Mouse (Mus musculus) heart, embryonic 15.5 days (tissue): ENCODE data around the gene Srrm3. TPM values are rescaled to one million over a fixed set of nuclear protein-coding genes. Genes with fewer than 3 reads are reported as not detected.

ENCODE experiments used
- ATAC-seq: fragments of 200-750 bp; cut with Nextera tagmentation; replicated peaks from 2 replicates; pipeline ENCODE4 v1.8.0; 2017; ENCODE audit warnings: low read depth, moderate TSS enrichment; ENCODE audit not compliant: insufficient number of reproducible peaks, insufficient read depth, low FRiP score
- H3K27ac ChIP-seq: fragments of 300-500 bp; sonication (generic); 2 replicates; pipeline ENCODE4 v1.5.1; 2015; ENCODE audit warnings: mild to moderate bottlenecking, inconsistent platforms
- H3K27me3 ChIP-seq: fragments of 300-500 bp; sonication (generic); 2 replicates; pipeline ENCODE4 v1.6.1; 2015; ENCODE audit warnings: inconsistent platforms
- H3K36me3 ChIP-seq: fragments of 300-500 bp; sonication (generic); 2 replicates; pipeline ENCODE4 v1.6.1; 2015; ENCODE audit warnings: mild to moderate bottlenecking, inconsistent platforms
- H3K4me1 ChIP-seq: fragments of 300-500 bp; sonication (generic); replicated peaks from 2 replicates; pipeline ENCODE4 v1.6.1; 2015; ENCODE audit warnings: inconsistent platforms
- H3K4me2 ChIP-seq: fragments of 300-500 bp; sonication (generic); 2 replicates; pipeline ENCODE4 v1.6.1; 2015; ENCODE audit warnings: inconsistent platforms, mild to moderate bottlenecking, moderate library complexity
- H3K4me3 ChIP-seq: fragments of 300-500 bp; sonication (generic); 2 replicates; pipeline ENCODE4 v1.5.1; 2015; ENCODE audit warnings: mild to moderate bottlenecking, inconsistent platforms
- H3K9ac ChIP-seq: fragments of 300-500 bp; sonication (generic); 2 replicates; pipeline ENCODE4 v1.6.1; 2015; ENCODE audit warnings: mild to moderate bottlenecking, inconsistent platforms
- H3K9me3 ChIP-seq: fragments of 300-500 bp; sonication (generic); replicated peaks from 2 replicates; pipeline ENCODE4 v1.6.1; 2016; ENCODE audit warnings: inconsistent platforms
- WGBS: fragments of 180-500 bp; shearing (Covaris S2); methylation state at CpG from one replicate; pipeline ENCODE4 v1.1.7; 2015; ENCODE audit warnings: mixed read lengths; 5-methylcytosine and 5-hydroxymethylcytosine counted together
- polyA plus RNA-seq: library from polyadenylated mRNA; unstranded; fragments of >200 nt; fragmentation: Nextera tagmentation; extraction: Ambion mirVana; gene quantifications from 2 replicates; pipeline ENCODE4 v1.2.1, GENCODE M21; 2015

The Srrm3 gene
- polyA plus RNA-seq, 1 experiment from 2014 or later = 0.18 TPM

DNA sequence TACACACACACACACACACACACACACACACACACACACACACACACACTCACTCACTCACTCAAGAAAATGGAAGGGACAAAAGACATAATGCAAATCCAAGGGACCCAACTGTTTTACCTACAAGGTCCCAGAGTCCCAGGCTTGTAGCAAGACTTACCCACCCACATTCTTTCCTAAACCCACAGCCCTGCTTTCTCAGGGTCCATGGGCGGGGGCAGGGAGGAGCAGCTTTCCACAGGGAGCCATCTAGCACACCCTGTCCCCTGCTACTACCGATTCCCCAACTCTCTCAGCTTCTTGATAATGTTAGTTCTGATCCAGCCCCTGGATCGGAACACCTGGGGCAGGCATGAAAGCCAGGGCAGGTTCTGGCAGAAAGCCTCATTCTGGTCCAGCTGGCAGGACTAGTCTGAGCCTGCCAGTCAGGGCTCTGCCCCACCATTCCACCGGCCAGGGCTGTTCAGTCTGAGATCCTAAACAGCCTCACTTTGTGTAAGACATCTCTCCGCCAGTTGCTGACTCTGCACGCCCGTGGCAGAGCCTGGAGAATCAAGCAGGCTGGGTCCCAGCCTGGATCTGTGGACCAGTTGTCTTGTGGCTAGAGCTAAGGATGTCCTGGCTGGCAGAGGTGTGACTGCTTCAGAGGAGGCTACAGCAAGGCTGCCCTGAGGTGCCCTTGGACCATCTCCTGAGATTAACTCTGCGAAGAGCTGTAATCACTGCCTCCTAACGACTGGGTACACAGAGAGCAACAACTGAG lies 86.1 kb downstream of the Srrm3 start:
- Histone ChIP-seq H3K9me3 (no peaks in the 10 kb centered on the region), H3K9ac (no peak overlapping the region), H3K4me3 (no peak overlapping the region), H3K27ac (no peak overlapping the region), H3K4me2 (no peak overlapping the region), H3K27me3 (no peaks in the 10 kb centered on the region), H3K36me3 (no peaks in the 10 kb centered on the region), H3K4me1 (peaks cover 15% of the 10 kb centered on the region)
- ATAC-seq = no peak
- WGBS = 41% methylated on average over 9 of the region's 9 CpGs

DNA sequence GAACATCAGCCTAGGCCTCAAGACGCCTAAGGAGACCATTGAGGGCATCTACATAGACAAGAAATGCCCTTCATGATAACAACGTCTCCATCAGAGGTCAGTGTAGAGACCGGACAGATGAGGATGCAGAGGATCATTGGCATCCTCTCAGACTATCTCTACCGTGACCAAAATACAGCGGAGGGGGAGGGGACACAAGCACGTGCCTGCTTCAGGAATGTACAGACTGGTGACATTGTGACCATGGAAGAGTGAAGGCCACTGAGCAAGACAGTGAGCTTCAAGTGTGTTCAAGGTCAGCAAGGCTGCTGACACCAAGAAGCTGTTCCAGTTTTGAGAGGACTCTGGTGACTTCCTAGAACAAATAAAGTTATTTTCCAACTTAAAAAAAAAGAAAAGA lies 88.3 kb downstream of the Srrm3 start:
- no peak for ATAC-seq
- Histone ChIP-seq H3K27ac (0 out of 2 replicates have a peak overlapping the region, but pooled peaks have one; percentile 1), H3K9me3 (no peaks in the 10 kb centered on the region), H3K9ac (no peak overlapping the region), H3K4me3 (no peak overlapping the region), H3K4me1 (peaks cover 7% of the 10 kb centered on the region; the same call in 1 of the 2 replicates), H3K36me3 (no peaks in the 10 kb centered on the region), H3K27me3 (no peaks in the 10 kb centered on the region), H3K4me2 (no peak overlapping the region)
- WGBS = 54% methylated on average over 6 of the region's 6 CpGs

DNA sequence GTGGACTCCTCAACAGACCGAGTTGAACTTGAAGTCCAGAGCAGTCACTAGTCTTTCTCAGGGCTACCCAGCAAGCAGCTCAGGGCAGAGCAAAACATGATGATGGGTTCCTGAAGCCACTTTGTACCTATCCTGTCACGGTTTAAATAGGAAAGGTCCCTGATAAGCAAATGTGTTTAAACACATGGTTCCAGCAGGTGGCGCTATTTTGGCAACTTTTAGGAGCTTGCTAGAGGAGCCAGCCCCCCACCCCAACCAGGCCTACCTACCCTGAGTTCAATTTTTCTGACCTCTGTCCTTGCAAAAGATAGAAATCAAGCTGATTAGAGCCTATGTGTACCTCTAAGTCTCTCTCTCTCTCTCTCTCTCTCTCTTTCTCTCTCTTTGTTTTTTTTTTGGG lies 91.3 kb downstream of the Srrm3 start:
- Histone ChIP-seq H3K27ac (no peak overlapping the region), H3K9me3 (no peaks in the 10 kb centered on the region), H3K4me1 (peaks cover 5% of the 10 kb centered on the region), H3K36me3 (no peaks in the 10 kb centered on the region), H3K4me3 (no peak overlapping the region), H3K27me3 (no peaks in the 10 kb centered on the region), H3K4me2 (no peak overlapping the region), H3K9ac (no peak overlapping the region)
- 15% methylated on average over 3 of the region's 3 CpGs for WGBS
- no peak for ATAC-seq

DNA sequence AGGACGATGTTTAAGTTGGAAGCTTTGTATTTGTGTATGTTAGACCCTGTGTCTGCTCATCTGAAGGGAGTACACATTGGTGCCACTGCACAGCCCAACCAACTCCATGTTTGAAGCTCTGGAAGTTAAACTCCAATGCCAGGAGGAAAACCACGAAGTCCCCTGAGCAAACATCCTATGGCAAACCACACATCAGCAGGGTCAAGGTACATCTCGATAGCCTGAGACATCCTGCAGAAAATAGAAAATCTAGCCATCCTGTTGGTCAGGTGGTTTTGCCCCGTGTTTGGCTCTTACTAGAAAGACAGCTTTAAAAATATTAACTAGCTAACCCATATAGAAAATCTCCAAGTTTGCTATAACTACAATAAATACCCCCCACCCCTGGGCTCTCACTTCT lies 92.3 kb downstream of the Srrm3 start:
- H3K36me3 ChIP-seq = no peaks in the 10 kb centered on the region
- H3K4me2 ChIP-seq = no peak overlapping the region
- H3K27me3 ChIP-seq = no peaks in the 10 kb centered on the region
- peaks cover 12% of the 10 kb centered on the region for H3K4me1 ChIP-seq
- ATAC-seq = no peak
- no peak overlapping the region for H3K4me3 ChIP-seq
- 72% methylated on average over 4 of the region's 4 CpGs for whole genome bisulfite sequencing
- H3K27ac ChIP-seq = no peak overlapping the region
- H3K9ac ChIP-seq = no peak overlapping the region
- H3K9me3 ChIP-seq = no peaks in the 10 kb centered on the region

DNA sequence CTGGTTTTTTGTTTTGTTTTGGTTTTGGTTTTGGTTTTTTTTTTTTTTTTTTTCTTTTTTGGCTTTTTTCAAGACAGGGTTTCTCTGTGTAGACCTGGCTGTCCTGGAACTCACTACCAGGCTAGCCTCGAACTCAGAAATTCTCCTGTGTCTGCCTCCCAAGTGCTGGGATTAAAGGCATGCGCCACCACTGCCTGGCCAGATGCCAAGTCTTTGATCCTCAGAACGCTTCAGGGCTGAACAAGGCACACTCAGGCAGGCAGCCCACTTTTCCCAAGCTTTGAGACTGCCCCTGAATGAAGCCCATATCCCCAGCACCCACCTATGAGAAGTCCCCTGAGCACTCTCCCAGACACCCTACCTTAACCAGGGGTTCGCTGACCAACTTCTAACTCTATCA lies 93.1 kb downstream of the Srrm3 start:
- Histone ChIP-seq H3K9me3 (no peaks in the 10 kb centered on the region), H3K9ac (no peak overlapping the region), H3K4me1 (peaks cover 17% of the 10 kb centered on the region), H3K4me3 (no peak overlapping the region), H3K27ac (no peak overlapping the region), H3K4me2 (no peak overlapping the region), H3K27me3 (no peaks in the 10 kb centered on the region), H3K36me3 (no peaks in the 10 kb centered on the region)
- WGBS = 42% methylated on average over 4 of the region's 4 CpGs
- ATAC-seq = no peak

DNA sequence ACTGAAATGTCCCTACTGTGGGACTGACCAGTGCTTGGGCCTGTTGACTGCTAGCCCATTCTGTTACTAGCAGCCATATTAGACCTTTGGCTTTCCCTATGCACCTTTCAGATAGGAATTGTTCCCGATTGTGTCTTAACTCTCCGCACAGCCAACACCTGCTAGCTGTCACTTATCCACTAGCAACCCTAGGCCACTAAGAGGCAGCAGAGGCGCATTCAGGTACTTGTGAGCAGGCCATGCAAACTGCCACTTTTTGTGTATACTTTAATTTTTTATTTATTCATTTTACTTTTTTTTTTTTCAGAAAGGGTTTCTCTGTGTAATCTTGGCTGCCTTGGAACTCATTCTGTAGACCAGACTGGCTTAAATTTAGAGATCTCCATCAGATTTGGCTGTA lies 94.0 kb downstream of the Srrm3 start:
- Histone ChIP-seq H3K4me1 (peaks cover 20% of the 10 kb centered on the region), H3K4me3 (no peak overlapping the region), H3K9me3 (no peaks in the 10 kb centered on the region), H3K9ac (no peak overlapping the region), H3K27ac (no peak overlapping the region), H3K36me3 (no peaks in the 10 kb centered on the region), H3K4me2 (no peak overlapping the region), H3K27me3 (no peaks in the 10 kb centered on the region)
- ATAC-seq = no peak
- 77% methylated on average over 3 of the region's 3 CpGs for WGBS

DNA sequence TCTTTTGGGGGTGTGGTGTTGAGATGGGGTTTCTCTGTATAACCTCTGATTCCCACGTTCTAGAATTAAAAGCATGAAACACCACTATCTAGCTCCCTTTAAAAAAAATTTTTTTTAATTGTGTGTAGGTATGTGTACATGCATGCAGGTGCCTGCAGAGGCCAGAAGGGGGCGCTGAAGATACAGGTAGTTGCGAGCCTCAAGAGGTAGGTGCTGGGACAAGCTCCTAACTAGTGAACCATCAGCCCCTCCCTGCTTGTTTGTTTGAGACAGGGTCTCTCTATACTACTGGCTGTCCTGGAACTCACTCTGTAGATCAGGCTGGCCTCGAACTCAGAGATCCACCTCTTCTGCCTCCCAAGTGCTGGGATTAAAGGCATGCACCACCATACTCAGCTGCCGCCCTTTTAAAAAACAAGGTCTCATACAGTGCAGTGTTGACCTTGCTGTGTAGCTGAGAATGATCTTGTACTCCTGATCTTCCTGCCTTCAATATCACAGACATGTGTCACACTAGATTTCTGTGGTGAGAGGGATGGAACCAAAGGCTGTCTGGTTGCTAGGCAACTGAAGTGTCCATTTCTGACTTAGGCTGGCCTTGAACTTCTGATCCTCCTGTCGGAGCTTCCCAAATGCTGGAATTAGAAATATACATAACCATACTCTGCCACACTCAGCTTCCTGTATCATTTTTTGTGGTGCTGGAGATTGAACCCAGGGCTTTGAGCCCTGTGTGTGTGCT lies 94.8 kb downstream of the Srrm3 start:
- H3K36me3 ChIP-seq = peaks cover under 1% of the 10 kb centered on the region; the same call in 1 of the 2 replicates
- H3K4me1 ChIP-seq = peaks cover 27% of the 10 kb centered on the region
- 58% methylated on average over 6 of the region's 6 CpGs for WGBS

DNA sequence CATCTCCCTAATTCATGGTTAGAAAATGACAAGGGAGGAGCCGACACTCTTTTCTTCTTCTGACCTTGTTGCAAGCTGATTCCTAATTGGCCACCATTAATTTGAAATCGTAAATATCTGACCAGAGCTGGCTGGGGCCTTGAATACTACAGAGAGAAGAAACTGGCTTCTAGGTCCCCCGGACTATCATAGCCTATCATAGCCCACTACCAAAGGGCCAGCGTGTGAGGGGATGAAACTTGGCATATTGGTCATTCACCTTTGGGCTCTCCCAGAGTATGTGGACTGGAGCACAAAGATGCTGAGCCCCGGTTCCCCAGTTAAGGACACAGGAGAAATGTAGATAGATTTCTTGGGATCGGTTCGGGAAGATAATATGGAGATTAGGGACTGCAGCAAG lies 96.4 kb downstream of the Srrm3 start:
- peak overlapping the region; percentile 47 for H3K4me3 ChIP-seq
- peaks cover 11% of the 10 kb centered on the region; the same call in 1 of the 2 replicates for H3K36me3 ChIP-seq
- ATAC-seq = no peak
- peaks cover 40% of the 10 kb centered on the region for H3K4me1 ChIP-seq
- peak overlapping the region; percentile 82 for H3K4me2 ChIP-seq
- peak overlapping the region; percentile 81 for H3K27ac ChIP-seq
- H3K9me3 ChIP-seq = no peaks in the 10 kb centered on the region
- 26% methylated on average over 7 of the region's 7 CpGs for WGBS
- H3K9ac ChIP-seq = peak overlapping the region; percentile 43; the same call in 1 of the 2 replicates
- H3K27me3 ChIP-seq = no peaks in the 10 kb centered on the region

More for the DNA sequence above, 94.8 kb downstream of the Srrm3 start:
- H3K9me3 ChIP-seq = no peaks in the 10 kb centered on the region
- H3K27ac ChIP-seq = no peak overlapping the region
- H3K9ac ChIP-seq = no peak overlapping the region
- ATAC-seq = no peak
- no peak overlapping the region for H3K4me2 ChIP-seq
- H3K27me3 ChIP-seq = no peaks in the 10 kb centered on the region
- no peak overlapping the region for H3K4me3 ChIP-seq

DNA sequence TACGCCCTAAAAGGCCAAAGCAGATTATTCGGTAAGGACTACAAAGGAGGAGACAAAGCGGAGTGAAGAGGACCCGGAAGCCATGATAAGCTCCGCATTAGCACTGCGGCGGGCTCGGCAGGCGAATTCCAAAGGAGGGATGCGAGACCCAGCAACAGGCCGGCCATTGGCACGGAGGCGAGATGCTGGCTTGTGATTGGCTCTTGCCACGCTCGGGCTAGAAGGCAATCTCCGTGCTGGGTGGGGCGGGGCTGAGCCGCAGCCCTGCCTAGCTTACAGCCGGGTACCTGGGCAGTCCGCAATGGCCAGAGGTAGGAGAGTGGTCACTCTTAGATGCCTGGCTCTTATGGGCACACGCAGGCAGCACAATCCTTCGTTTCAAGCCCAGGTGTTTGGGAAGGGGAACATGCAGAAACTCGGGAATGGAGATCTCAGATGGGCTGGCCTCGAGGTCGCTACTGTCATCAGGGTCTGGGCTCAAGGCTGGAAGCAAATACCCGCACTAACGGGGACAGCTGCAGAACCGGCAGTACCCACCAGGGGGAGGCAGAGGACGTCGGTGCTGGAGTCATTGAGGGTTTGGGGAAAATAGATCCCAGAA lies 97.0 kb downstream of the Srrm3 start:
- H3K27ac ChIP-seq = peak overlapping the region; percentile 81
- H3K27me3 ChIP-seq = no peaks in the 10 kb centered on the region
- peak overlapping the region; percentile 43 for H3K9ac ChIP-seq
- peak overlapping the region; percentile 82 for H3K4me2 ChIP-seq
- 1% methylated on average over 30 of the region's 30 CpGs for WGBS
- H3K36me3 ChIP-seq = peaks cover 15% of the 10 kb centered on the region; the same call in 1 of the 2 replicates
- peak overlapping the region; percentile 47 for H3K4me3 ChIP-seq
- peaks cover 41% of the 10 kb centered on the region for H3K4me1 ChIP-seq
- no peaks in the 10 kb centered on the region for H3K9me3 ChIP-seq
- ATAC-seq = peak; percentile 94

DNA sequence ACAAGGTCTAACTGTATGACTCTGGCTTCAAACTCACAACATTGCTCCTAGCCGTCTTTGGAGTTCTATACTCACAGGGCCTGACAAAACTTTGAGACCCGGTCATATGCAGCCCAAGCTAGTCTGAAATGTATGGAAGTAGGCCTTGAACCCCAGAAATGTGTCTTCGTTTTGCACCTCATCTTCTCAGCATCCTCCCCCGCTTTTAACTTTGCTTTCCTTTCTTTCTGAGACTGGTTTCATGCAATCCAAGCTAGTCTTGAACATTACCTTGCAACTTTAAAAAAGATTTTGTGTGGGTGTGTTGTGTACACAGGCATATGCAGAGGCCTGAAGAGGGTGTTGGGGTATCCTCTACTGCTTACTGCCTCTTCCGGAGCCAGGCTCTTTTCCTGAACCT lies 97.6 kb downstream of the Srrm3 start:
- 55% methylated on average over 5 of the region's 5 CpGs for WGBS
- H3K4me3 ChIP-seq = peak overlapping the region; percentile 47
- H3K9me3 ChIP-seq = no peaks in the 10 kb centered on the region
- no peak for ATAC-seq
- H3K9ac ChIP-seq = no peak overlapping the region
- H3K4me1 ChIP-seq = peaks cover 43% of the 10 kb centered on the region
- peak overlapping the region; percentile 81 for H3K27ac ChIP-seq
- H3K27me3 ChIP-seq = no peaks in the 10 kb centered on the region
- H3K4me2 ChIP-seq = peak overlapping the region; percentile 82
- peaks cover 20% of the 10 kb centered on the region; the same call in 1 of the 2 replicates for H3K36me3 ChIP-seq
